Comparison of ENCODE assay signal across 35 mouse cellular contexts in the genomic region with DNA sequence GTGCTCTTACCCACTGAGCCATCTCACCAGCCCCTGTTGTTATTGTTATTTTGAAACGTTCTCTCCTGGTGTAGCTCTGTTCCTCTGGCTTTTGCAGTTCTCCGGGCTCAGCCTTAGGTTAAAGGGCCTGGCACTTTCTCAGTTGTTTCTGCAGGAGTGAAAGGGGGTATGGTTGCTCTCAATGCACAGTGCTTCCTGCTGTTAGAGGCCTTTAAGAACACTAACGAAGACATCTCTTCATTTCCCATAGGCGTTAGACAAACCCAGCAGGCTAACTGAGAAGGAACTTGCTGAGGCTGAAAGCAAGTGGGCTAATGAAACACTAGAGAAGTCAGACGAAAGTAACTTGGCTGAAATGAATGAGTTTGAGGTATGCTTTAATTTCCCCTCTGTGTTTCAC.
"Had no signal": no experiment of that assay in that cellular context is flagged by ENCODE, and none has a peak within 500 bp of the region (broad histone marks: within the 10 kb centered on the region; RNA-seq: fewer than 3 reads in every experiment).

No protein-coding gene starts in this region.

- H3K27me3 ChIP-seq: heart, embryonic 12.5 days; heart, embryonic 13.5 days; heart, embryonic 15.5 days; hindbrain, embryonic 12.5 days; hindbrain, embryonic 13.5 days; hindbrain, embryonic 15.5 days; intestine, embryonic 15.5 days; kidney, embryonic 15.5 days had no signal

- H3K9ac ChIP-seq: heart, embryonic 12.5 days; heart, embryonic 13.5 days; heart, embryonic 15.5 days; hindbrain, embryonic 12.5 days; hindbrain, embryonic 13.5 days; hindbrain, embryonic 14.5 days; hindbrain, embryonic 15.5 days; intestine, embryonic 15.5 days; kidney, embryonic 15.5 days had no signal

- H3K4me3 ChIP-seq: heart, embryonic 12.5 days; heart, embryonic 13.5 days; heart, embryonic 15.5 days; hindbrain, embryonic 10.5 days; hindbrain, embryonic 12.5 days; hindbrain, embryonic 13.5 days; hindbrain, embryonic 15.5 days; intestine, embryonic 15.5 days; kidney, embryonic 15.5 days; layer of hippocampus, adult 2 months; left cerebral cortex, adult 2 months had no signal

- H3K36me3 ChIP-seq: heart, embryonic 15.5 days; hindbrain, embryonic 12.5 days; hindbrain, embryonic 15.5 days; intestine, embryonic 15.5 days had no signal

- ATAC-seq: hindbrain, embryonic 16.5 days; hindbrain, postnatal 0 days; inflammation-experienced regulatory T-cells, adult 6 months; intestine, embryonic 15.5 days; intestine, embryonic 16.5 days; intestine, postnatal 0 days had no signal

- H3K27ac ChIP-seq: heart, embryonic 13.5 days; heart, embryonic 15.5 days; hindbrain, embryonic 10.5 days; hindbrain, embryonic 12.5 days; hindbrain, embryonic 13.5 days; hindbrain, embryonic 14.5 days; hindbrain, embryonic 15.5 days; hindbrain, postnatal 0 days; intestine, embryonic 15.5 days; kidney, embryonic 15.5 days; kidney, postnatal 0 days; layer of hippocampus, adult 2 months; left cerebral cortex, adult 2 months had no signal

- DNase-seq: heart, postnatal 10 days; heart, postnatal 14 days; heart, postnatal 36 days; heart, postnatal 4 days; kidney, adult 11 months; kidney, adult 18-20 months; kidney, adult 2 months; kidney, adult 8-10 months; kidney, adult 9 months; kidney, postnatal 10 days; kidney, postnatal 14 days; kidney, postnatal 25 days; kidney, postnatal 36 days; kidney, postnatal 4 days; layer of hippocampus, adult 9-11 months; layer of hippocampus, postnatal 36 days had no signal

- H3K9me3 ChIP-seq: heart, embryonic 12.5 days; heart, embryonic 13.5 days; heart, embryonic 15.5 days; hindbrain, embryonic 10.5 days; hindbrain, embryonic 12.5 days; hindbrain, embryonic 13.5 days; hindbrain, embryonic 15.5 days; intestine, embryonic 15.5 days; kidney, embryonic 15.5 days had no signal

- H3K4me2 ChIP-seq: heart, embryonic 11.5 days; heart, embryonic 12.5 days; heart, embryonic 13.5 days; heart, embryonic 15.5 days; hindbrain, embryonic 12.5 days; hindbrain, embryonic 13.5 days; hindbrain, embryonic 14.5 days; hindbrain, embryonic 15.5 days; intestine, embryonic 15.5 days; kidney, embryonic 15.5 days had no signal

- H3K4me1 ChIP-seq: heart, embryonic 15.5 days; hindbrain, embryonic 10.5 days; hindbrain, embryonic 12.5 days; hindbrain, embryonic 13.5 days; hindbrain, embryonic 15.5 days; intestine, embryonic 15.5 days; kidney, embryonic 15.5 days had no signal
